Mouse (Mus musculus): ENCODE measurements around the gene Gdpd5. TPM values are rescaled to one million over a fixed set of nuclear protein-coding genes. Genes with fewer than 3 reads are reported as not detected.

Gene Gdpd5
- 15.8 and 20.9 TPM in 2 replicates for polyA plus RNA-seq (2012; rRNA removed)

GRCm38 (mm10) chr7:99381214-99382087 is at the start of gene Gdpd5:
Gene Gdpd5, plus strand, starts transcription at chr7:99381414.
- peak; percentile 99 for DNase-seq (ENCODE audit: low spot score)

- DNase-seq (ENCODE audit: low spot score): peak; percentile 82
Observed at GRCm38 (mm10) chr7:99332774-99333480, 48.3 kb upstream of the Gdpd5 start.

GRCm38 (mm10) chr7:99340736-99341135 is 40.5 kb upstream of the Gdpd5 start:
- no peak for DNase-seq (ENCODE audit: low spot score)

GRCm38 (mm10) chr7:99343577-99343976 is 37.6 kb upstream of the Gdpd5 start:
- DNase-seq (ENCODE audit: low spot score): no peak

- no peak for DNase-seq (ENCODE audit: low spot score)
Observed at GRCm38 (mm10) chr7:99347268-99347667, 33.9 kb upstream of the Gdpd5 start.

GRCm38 (mm10) chr7:99348883-99349282 is 32.3 kb upstream of the Gdpd5 start:
- no peak for DNase-seq (ENCODE audit: low spot score)

- DNase-seq (ENCODE audit: low spot score): no peak
Observed at GRCm38 (mm10) chr7:99349782-99350720, 31.2 kb upstream of the Gdpd5 start.

- no peak for DNase-seq (ENCODE audit: low spot score)
Observed at GRCm38 (mm10) chr7:99351104-99351801, 30.0 kb upstream of the Gdpd5 start.

GRCm38 (mm10) chr7:99351802-99352517 is 29.3 kb upstream of the Gdpd5 start:
- no peak for DNase-seq (ENCODE audit: low spot score)

- DNase-seq (ENCODE audit: low spot score): peak; percentile 81
Observed at GRCm38 (mm10) chr7:99352526-99353400, 28.5 kb upstream of the Gdpd5 start, which contains the start of gene Serpinh1. Gene Serpinh1, minus strand, starts transcription at chr7:99353239.

- DNase-seq (ENCODE audit: low spot score): peak; percentile 32
Observed at GRCm38 (mm10) chr7:99355731-99356131, 25.5 kb upstream of the Gdpd5 start.

GRCm38 (mm10) chr7:99356244-99356930 is 24.8 kb upstream of the Gdpd5 start:
- no peak for DNase-seq (ENCODE audit: low spot score)

GRCm38 (mm10) chr7:99357201-99357600 is 24.0 kb upstream of the Gdpd5 start:
- no peak for DNase-seq (ENCODE audit: low spot score)

GRCm38 (mm10) chr7:99358371-99358770 is 22.8 kb upstream of the Gdpd5 start:
- DNase-seq (ENCODE audit: low spot score): no peak

- no peak for DNase-seq (ENCODE audit: low spot score)
Observed at GRCm38 (mm10) chr7:99360021-99360802, 21.0 kb upstream of the Gdpd5 start.

GRCm38 (mm10) chr7:99360803-99361414 is 20.3 kb upstream of the Gdpd5 start:
- DNase-seq (ENCODE audit: low spot score): no peak

- no peak for DNase-seq (ENCODE audit: low spot score)
Observed at GRCm38 (mm10) chr7:99362137-99362536, 19.1 kb upstream of the Gdpd5 start.
